Mouse (Mus musculus) liver, embryonic 14.5 days (tissue): ENCODE measurements around the gene Cabp7.
"Not testable (repeated sequence)": the region's sequence is repeated elsewhere in the genome, so short reads cannot be mapped to it uniquely, and the experiment has no call there.

Experiments
- CTCF ChIP-seq: IDR thresholded peaks from 2 replicates; pipeline ENCODE4 v1.5.1; 2016; ENCODE audit warnings: antibody characterized with exemption, low read depth, control low read depth
- EP300 ChIP-seq: IDR thresholded peaks from 2 replicates; pipeline ENCODE4 v1.6.1; 2016; ENCODE audit warnings: antibody characterized with exemption, low read depth

DNA sequence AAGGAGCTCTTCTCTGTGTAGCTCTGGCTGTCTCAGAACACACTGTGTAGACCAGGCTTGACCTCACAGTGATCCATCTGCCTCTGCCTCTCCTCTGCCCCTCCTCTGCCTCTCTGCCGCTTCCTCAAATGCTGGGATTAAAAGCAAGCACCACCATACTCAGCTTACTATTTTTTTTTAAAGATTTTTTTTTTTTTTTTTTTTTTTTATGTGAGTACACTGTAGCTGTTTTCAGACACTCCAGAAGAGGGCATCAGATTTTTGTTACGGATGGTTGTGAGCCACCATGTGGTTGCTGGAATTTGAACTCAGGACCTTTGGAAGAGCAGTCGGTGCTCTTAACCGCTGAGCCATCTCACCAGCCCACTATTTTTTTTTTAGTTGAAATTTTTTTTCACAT, 36.4 kb downstream of the Cabp7 start:
- not testable (repeated sequence) for TF ChIP-seq CTCF, EP300
